Mouse (Mus musculus): ENCODE data around the gene Esrrg.

Esrrg gene

GRCm38 (mm10) chr1:188006820-188007491 is 398.4 kb downstream of the Esrrg start:
- no peak for DNase-seq

- DNase-seq, result no peak
Measured at GRCm38 (mm10) chr1:188008476-188008875, 399.9 kb downstream of the Esrrg start.

DNA sequence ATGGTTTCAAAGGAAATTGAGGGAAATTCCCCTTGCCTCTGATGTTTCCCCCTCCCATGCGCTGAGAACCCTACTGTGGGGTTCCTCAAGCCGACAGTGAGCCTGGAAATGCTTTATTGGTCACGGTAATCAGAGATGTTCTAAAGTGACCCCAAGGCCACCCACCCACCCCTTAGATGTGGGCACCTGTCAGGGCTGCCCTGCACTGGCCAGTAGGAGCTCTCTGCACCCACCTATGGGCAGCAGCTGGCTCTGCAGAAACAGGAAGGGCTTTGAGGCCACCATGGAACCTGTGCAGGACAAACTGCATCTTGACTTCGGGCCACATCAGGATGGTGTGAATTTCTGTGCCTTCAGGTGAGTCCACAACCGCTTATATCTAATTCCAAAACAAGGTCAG is 401.3 kb downstream of the Esrrg start:
- no peak for DNase-seq

- DNase-seq, result no peak
Measured at GRCm38 (mm10) chr1:188010860-188011259, 402.3 kb downstream of the Esrrg start.

- DNase-seq, result no peak
Measured at GRCm38 (mm10) chr1:188014411-188014810, 405.8 kb downstream of the Esrrg start.

GRCm38 (mm10) chr1:188017956-188018862 is 409.6 kb downstream of the Esrrg start:
- peak; percentile 18 for DNase-seq

DNA sequence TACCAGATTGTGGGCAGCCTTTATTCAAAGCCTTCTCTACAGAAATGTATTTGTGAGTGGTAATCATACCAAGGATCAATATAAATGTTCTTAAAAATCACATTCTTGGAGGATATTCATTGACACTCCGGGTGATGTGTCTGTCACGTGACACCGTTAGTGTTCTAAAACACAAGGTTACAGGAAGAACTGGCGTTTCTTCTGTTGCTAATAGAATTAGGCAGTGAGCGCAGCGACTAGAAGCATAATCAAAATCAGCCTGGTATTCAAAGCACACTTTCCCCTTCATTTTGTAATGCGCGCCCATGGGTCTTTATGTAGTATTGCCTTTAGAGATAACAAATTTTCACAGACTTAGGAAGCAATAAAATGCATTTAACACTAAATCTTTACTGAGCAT is 420.6 kb downstream of the Esrrg start:
- DNase-seq, result no peak

GRCm38 (mm10) chr1:188030116-188030515 is 421.5 kb downstream of the Esrrg start:
- DNase-seq, result no peak

DNA sequence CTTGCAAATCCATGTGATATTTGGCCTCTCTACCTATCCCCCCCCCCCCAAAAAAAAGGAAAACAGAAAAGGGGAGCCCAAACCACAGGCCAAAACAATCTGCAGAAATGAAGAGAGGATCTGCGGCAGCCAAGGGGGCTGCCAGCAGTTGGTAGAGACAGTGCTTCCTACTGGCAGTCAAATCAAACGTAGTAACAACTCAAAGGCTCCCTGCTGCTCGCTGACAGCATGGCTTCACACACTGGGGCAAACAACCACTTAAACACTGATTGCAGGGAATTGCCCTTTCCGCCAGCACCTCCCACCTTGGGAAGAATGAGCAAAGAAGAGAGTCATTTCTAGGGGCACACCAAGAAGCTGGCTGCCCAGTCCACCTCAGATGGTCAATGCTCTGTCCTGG is 422.7 kb downstream of the Esrrg start:
- no peak for DNase-seq

DNA sequence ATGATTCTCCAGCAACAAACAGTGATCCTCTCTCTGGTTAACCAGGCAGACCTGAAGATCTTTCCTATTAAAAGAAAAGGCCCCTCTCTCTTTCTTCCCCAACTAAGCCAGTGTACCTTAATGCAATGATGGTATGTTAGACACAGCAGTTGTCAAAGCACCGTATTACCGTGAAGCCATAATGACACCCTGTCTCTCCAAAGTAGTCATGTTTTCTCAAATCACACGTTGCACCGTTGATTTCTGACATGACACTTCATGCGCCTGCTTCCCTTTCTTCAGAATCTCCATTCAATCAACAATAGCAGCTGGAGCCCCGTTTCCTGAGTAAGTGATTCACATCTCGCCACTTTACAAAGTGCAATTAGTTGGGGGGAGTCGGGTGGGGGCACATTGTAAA is 427.4 kb downstream of the Esrrg start:
- DNase-seq, result no peak

DNA sequence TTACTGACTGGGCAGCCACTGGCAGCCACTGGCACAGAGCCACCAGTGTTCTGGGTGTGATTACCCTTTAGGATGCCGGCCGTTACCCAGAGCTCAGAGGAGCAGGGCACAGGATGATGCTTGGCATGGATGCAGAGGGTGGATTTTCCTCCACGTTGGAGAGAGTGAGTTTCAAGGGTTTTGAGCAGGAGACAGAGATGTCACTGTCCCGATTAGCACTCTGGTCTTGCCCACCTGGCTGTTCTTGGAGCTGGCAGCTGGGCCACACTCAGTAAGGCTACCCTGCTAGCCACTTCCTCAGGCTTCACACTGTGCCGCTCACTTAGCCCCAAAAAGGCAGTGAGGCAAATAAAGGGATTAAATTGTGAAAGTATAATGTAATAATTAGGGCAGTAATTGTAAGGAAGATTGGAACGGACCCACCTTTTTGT is 438.1 kb downstream of the Esrrg start:
- DNase-seq, result no peak

DNA sequence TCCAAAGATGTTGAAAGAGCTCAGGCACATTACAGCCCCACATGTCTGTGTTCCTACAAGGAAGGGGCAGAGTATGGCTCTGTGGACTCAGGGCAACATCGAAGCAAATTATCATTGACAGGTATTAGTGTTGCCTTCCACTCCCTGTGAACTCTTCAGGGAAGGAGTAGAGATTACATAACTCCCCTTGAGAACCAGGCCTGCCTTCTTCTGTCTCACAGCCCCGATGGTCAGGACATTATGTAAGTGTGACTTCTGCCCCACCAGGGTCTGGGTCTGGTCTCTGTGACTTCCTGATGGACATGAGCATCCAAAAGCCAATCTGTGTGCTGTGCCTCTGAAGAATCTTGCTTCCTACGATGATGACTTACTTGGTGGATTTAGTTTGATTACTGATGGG is 438.6 kb downstream of the Esrrg start:
- DNase-seq, result peak; percentile 16

GRCm38 (mm10) chr1:188055888-188056287 is 447.3 kb downstream of the Esrrg start:
- DNase-seq, result peak; percentile 33

DNA sequence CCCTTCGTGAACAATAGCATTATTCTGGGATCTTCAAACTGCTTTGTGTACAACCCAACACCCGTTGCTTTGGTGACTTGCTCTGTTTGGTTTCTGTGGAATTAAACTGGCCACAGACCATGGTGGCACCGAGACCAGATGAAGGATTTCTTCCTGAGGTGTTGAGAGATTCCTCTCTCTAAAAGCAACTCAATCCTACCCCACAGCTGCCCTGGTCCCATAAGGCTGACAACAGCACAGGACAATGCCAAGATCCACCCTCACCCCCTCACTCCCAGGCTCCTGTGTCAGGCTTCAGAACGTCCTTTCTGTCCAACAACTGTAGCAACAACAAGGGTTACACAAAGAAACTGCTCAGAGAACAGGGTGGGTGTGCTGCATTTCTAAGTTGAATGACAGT is 449.3 kb downstream of the Esrrg start:
- DNase-seq, result no peak

DNA sequence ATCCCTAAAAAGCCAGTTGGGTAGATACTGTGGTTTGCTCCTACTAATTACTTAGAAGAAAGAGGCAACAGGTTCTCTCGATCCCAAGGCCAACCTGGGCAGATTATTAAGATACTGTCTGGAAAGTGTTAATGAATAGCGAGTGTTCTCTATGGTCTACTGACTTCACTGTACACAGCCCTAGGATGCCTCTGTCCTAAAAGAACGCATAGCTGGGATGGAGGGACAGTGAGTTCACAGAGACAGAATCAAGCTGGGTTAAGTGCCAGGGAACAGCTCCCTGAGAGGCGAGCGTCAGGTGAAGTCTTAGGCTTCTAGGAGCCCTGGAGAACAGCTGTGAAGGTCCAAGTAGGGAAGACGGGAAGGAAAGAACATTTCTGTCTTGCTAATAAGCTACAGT is 450.4 kb downstream of the Esrrg start:
- peak; percentile 88 for DNase-seq

- DNase-seq, result peak; percentile 52
Measured at GRCm38 (mm10) chr1:188060493-188060892, 451.9 kb downstream of the Esrrg start.

GRCm38 (mm10) chr1:188068833-188069232 is 460.2 kb downstream of the Esrrg start:
- no peak for DNase-seq

GRCm38 (mm10) chr1:188069849-188070248 is 461.3 kb downstream of the Esrrg start:
- DNase-seq, result no peak

DNA sequence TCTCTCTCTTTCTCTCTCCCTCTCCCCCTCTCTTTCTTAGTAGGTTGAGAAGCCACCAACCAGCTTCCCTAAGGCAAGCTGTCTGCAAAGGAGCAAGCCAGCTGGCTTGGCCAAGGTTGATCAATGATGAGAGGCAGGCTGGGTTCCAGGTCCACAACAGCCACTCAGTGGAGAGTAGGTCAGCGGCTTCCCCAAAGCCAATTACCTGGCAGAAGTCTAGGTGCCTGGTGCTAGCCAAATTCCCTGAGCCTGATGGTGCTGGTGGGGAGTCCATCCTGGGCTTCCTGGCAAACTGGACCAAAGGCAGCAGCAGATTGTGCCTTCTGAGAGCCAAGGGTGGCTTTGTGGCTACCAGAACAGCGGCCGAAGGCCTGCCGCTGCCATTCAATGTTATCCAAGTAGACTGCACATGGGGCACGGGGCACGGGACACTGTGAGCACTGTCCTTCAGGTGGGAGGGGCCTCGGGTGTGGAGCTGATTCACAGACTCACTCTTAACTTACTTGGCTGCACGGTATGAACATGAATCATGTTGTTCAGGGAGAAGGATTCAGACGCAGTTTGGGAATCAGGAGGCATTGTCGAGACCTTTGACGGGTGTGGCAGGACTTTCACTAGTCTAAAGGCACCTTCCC is 469.1 kb downstream of the Esrrg start:
- DNase-seq, result no peak

GRCm38 (mm10) chr1:188080261-188080875 is 471.8 kb downstream of the Esrrg start:
- no peak for DNase-seq

- DNase-seq, result no peak
Measured at GRCm38 (mm10) chr1:188082665-188083640, 474.4 kb downstream of the Esrrg start.

Measured in kidney, adult 9 months (tissue).